Mouse (Mus musculus): ENCODE results near the gene Cacna2d4.

GRCm38 (mm10) chr6:119249726-119250125 lies 13.4 kb downstream of the Cacna2d4 start:
- no peak for TF ChIP-seq EP300 (IDR thresholded peaks at IDR 0.05; ENCODE audit: insufficient read depth, low read depth, low read length)
- TF ChIP-seq CTCF (IDR thresholded peaks at IDR 0.05; ENCODE audit: low read depth, low read length), result no peak
- TF ChIP-seq POLR2A (IDR thresholded peaks at IDR 0.05; ENCODE audit: insufficient read depth, low read length), result no peak
